Mouse (Mus musculus): ENCODE measurements around the gene Wfikkn2.

Wfikkn2 gene

DNA sequence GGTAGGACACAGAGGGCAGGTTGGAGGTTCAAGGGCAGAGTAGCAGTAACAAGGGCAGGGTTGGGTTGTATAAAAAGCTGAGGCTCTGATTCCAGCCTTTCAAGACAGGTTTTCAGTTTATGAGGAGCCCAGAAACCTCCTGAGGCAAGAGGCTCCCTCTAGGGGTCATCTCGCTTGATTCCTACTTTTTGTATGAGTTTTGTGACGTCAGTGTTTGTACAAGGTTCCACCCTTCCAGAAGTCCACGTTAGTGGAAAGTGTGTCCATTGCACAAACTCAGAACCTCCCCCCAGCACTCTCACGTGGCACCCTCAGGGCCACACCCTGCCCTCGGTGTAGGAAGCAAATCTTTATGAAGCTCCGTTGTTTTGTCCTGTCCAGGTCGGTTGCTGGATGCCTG is 19.8 kb downstream of the Wfikkn2 start:
- CTCF ChIA-PET = interaction anchor here (0.5 to 1.4 kb wide), 3 partner anchors 14 to 98 kb away, joined by 3 to 11 read pairs (median 3); no protein-coding TSS in a partner anchor

- CTCF ChIA-PET = no interaction called here
Measured at GRCm38 (mm10) chr11:94223531-94223930, 22.3 kb downstream of the Wfikkn2 start.

- CTCF ChIA-PET = no interaction called here
Measured at GRCm38 (mm10) chr11:94221257-94221656, 24.5 kb downstream of the Wfikkn2 start.

- CTCF ChIA-PET = no interaction called here
Measured at GRCm38 (mm10) chr11:94216247-94216646, 29.6 kb downstream of the Wfikkn2 start.

- CTCF ChIA-PET = no interaction called here
Measured at GRCm38 (mm10) chr11:94215581-94215980, 30.2 kb downstream of the Wfikkn2 start.

- CTCF ChIA-PET = no interaction called here
Measured at GRCm38 (mm10) chr11:94213735-94214594, 31.8 kb downstream of the Wfikkn2 start.

GRCm38 (mm10) chr11:94212997-94213396 is 32.8 kb downstream of the Wfikkn2 start:
- CTCF ChIA-PET = no interaction called here

DNA sequence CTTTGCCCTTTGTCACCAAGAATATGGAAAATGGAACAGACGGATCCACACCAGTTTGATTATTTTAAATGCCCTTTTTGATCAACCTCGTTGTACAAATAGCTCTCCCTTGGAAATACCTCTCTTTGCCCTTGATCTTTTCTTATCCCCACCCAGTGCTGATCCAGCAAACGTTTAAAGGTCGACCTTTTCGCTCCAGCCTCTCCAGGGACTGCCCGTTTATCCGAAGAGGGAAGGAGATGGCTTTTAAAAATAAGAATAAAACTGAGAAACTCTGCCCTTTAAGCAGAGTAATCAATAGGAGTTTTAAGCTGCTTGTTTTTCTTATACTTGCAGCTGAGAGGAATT is 33.3 kb downstream of the Wfikkn2 start:
- CTCF ChIA-PET = interaction anchor here (0.6 to 1.0 kb wide), 3 partner anchors 14 to 79 kb away, joined by 3 to 7 read pairs (median 4); no protein-coding TSS in a partner anchor

DNA sequence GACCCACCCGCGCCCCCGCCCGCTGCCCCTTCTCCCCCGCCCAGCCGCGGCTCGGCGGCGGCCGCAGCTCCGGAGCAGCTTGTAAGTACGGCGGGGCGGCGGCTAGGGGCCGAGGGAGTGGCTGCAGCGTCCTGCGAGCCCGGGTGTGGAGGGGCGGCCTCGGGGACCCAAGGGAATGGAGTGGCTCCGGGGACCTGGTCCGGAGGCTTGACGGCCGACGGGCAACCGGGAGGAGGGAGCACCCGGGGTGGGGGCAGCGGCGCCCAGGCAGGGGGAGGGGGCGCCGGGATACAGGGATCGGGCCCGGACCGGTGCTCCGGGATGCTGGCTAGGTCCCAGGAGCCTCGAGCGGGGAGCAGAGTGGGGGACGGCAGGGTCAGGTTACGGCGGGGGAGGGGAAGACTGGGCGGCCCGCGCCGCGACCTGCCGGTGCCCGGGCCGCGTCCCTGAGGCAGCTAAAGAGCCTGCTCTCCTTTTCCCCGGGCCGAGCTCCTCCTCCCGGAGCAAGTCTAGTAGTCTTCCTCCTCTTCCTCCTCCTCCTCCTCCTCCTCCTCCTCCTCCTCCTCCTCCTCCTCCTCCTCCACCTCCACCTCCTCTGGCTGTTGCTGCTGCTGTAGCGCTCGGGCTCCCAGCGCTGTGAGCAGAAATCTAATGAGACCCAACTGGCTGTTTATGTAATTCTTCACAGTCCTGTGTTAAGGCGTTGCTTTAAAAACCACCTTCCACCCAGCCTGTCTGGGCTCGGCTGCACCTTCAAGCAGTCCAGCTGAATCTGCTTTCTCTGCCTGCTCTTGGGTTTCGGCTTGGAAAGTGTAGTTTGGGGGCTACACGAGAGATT is 33.9 kb downstream of the Wfikkn2 start:
- CTCF ChIA-PET = interaction anchor here (0.6 to 1.0 kb wide), 3 partner anchors 15 to 80 kb away, joined by 3 to 7 read pairs (median 4); no protein-coding TSS in a partner anchor

DNA sequence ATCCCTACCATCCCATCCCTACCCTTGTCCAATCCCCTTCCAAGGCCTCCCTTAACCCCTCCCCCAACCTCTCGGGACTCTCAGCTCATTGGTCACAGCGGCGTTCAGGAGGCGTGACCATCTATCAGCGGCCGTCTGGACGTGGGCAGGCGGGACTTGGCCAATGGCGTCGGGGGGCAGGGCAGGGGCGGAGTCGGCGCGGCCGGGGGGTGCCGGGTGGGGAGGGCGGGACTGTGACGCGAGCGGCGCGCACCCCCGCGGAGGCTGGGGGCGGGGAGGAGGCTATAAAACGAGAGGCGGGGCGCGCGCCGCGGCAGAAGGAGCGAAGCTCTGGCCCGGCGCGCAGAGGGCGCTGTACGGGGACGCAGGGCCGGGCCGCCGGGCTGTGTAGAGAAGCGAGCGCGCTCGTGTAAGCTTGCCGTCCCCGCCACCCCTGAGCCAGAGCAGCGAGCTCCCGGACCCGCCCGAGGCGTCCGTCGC is 34.6 kb downstream of the Wfikkn2 start, which contains the start of gene Tob1:
Tob1 (plus strand) TSS at position 331 of the 480 bp plus-strand sequence.
- CTCF ChIA-PET = interaction anchor here (0.5 to 0.7 kb wide), 2 partner anchors 17 to 380 kb away, joined by 8 read pairs; no protein-coding TSS in a partner anchor

DNA sequence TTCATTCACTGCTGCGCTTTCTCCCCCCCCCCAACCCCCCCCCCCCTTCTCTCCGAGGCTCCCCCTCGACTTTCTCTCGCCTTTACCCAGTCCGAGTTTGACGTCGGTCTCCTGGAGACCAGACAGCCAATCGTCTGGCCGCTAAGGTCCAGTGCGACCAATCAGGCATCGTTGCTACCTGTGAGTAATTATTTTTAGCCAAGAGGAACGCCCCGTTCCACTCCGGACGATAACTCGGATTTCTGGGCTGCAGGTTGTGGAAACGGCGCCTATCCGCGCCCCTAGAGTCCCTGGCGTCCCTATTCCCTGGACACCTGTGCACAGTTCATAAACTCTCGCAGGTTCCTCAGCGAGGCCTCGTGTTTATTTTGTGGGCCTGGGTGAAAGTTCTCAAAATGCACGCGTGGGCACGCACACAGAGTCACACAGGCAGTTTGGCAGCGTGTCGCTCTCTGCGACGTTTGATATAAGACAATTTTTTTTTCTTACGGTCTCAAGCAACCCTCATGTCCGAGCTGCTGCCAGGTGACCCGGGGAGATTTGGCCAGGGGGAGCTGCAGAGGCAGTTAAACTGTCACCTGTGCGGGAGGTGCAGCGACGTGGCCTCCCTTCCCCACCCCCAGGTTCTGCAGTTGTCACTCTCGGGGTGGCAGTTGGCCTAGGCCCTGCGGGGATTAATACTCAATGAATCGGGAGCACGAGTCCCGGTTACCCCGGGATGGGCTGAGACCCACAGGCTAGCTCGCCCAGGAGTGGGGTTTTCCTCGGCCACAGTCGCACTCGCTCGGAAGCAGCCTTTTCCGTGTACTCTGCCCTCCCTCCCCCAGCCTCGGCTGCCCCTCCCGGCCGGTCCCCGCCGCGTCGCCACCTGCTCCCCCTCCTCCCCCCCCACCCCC is 35.4 kb downstream of the Wfikkn2 start:
- CTCF ChIA-PET = interaction anchor here (0.5 to 0.7 kb wide), 2 partner anchors 16 to 381 kb away, joined by 8 read pairs; no protein-coding TSS in a partner anchor

DNA sequence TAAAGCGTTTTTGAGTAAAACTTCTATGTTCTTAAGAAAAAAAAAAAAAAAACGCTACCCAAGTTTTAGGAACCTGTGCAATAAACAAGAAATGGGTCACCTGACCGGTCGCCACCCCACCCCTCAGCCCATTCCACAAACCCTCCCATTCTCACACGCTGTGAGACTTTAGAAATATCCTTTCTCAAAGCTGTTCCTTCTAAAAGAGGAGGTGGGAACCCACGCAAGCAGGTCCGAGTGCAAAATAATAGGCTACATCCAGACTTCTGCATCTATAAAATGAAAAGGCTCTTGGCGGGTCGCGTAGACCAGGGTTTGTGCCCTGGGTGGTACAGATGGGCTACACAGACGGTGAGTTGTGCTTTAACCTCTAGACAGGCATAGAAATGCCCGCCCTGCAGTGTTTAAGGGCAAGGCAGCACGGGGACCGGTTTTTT is 36.1 kb downstream of the Wfikkn2 start:
- CTCF ChIA-PET = no interaction called here

DNA sequence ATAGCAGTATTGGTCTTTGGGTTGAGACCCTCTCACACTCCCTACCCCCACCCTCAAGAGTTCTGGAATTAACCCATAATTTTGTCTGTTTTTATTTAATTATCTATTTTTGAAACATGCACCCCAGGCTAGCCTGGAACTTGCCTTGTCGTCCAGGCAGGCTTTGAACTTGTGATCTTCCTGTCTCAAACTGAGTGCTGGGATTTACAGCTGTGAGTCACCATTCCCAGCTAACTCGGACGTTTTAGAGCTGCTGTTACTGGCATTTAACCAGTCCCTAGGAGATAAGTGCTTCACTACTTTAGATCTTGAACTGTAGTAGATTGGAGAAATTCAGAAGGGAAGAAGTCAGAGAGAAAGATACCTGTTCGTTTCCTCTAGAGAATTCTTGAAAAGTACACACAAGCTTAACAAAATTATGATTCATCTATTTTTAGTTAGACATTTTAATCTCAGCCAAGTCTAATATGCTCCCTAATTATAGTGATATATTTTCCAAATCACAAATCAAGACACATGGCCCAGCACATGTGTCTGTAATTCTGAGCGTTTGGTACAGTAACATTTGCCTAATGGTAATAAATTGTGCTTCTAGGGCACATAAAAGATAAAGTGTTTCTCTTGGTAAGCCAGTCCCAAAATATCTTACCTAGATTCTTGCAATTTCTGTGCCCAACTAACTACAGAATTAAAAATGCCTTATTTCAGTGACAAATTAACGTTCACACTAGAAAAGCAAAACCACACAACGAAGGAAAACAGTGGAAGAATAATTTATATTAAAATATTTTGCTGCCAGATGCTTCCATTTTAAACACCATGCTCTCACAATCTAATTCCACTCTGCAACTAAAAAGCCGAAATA is 36.8 kb downstream of the Wfikkn2 start:
- CTCF ChIA-PET = no interaction called here

DNA sequence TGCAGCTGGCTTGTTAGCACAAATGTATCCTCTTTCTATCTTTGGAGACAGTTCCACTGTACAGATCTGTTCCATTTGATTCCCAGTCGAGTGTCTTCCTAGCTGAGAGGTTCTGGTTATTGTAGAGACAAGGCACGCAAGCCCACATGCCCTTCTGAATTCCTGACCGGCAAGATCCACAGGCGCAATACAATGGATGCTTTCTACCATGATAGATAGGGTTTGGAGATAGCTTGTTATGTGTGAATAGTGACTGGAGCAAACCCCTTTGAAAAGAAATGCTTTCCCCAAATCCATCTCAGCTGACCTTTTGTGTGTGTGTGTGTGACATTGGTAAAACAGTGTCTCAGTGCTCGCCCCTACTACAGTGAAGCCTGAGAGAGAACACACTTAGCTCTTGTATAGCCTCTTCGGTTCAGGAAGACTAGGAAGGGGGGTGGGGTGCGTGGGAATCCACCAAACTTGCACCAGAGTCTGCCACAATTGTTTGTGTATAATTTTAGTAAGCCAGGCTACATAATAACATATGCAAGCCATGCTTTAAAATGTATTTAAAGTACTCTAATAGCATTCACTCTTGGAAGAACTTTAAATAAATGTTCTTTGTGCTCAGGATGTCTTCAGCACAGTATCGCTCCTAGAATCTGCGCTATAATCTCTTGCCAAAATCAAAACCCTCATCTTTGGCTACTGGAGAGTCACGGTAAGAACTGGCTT is 39.2 kb downstream of the Wfikkn2 start:
- CTCF ChIA-PET = no interaction called here

- CTCF ChIA-PET = no interaction called here
Measured at GRCm38 (mm10) chr11:94203066-94203465, 42.7 kb downstream of the Wfikkn2 start.

GRCm38 (mm10) chr11:94202106-94202505 is 43.7 kb downstream of the Wfikkn2 start:
- CTCF ChIA-PET = no interaction called here

DNA sequence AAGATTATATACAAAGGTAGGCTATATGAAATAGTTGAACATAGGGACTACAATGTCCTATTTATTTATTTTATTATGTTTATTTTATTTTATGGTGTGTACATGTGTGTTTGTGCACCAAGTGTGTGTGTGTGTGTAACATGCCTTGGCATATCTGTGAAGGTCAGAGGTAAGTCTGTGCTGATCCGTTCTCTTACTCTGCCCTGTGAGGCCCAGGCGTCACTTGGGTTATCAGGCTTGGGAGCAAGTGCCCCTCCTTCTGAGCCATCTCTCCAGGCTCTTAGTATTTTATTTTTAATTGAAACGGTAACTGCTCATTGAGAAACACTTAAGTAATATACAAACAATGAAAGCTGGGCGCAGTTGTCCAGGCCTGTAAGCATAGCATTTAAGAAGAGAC is 45.4 kb downstream of the Wfikkn2 start:
- CTCF ChIA-PET = no interaction called here

DNA sequence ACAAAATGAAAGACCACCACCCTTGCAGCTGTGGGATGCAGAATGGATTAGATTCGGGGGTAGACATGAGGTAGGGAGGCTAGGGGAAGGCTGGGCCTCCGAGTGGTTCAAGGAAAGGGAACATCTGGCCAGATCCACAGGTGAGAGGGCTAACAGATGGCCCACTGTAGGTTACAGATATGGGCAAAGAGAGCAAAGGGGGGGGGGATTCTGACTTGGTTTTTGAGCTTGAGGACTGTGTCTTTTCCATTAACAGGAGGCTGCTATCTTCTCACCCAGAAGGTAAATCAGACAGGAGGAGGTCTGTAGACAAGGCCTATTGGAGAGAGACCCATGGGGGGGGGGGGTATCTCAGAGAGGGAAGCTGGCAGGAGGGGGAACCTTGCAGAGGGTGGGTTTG is 46.0 kb downstream of the Wfikkn2 start:
- CTCF ChIA-PET = no interaction called here

DNA sequence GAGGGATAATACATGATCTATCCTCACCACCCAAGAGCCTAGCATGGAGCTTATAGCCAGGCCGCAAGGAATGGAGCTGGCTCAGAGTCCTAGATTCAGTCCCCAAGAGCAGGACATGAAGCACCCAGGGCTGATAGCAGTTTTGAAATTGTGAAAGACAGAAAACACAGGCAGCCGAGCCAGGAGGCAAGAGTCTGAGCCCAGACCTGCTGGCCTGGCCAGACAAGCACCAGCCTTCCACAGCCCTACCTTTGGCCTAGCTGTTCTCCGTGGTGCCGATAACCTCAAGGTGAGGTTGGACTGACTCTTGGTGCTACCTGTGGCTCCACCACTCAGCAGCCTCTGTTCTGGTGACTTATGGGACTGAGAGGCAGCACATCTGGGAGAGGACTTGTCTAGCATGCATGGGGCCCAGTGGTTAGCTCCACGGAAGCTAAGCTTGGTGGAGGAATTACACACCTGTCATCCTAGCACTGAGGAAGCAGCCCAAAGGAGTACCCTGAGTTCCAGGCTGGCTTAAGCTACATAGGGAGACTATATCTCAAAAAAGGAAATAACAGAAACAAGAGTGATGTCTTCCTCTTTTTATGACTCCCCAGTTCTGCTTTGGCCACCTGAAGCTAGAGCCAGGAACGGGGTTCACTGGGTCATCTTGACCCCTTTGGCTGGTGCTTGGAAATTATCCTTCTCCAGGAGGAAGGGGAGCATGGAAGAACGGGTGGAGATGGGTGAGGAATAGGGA is 47.2 kb downstream of the Wfikkn2 start:
- CTCF ChIA-PET = no interaction called here

Data from spleen, embryonic (tissue).